Mouse (Mus musculus) hindbrain, embryonic 10.5 days (tissue): ENCODE results near the gene Pmvk. TPM values are rescaled to one million over a fixed set of nuclear protein-coding genes. Genes with fewer than 3 reads are reported as not detected.

Experiments used
- DNase-seq: peaks from one replicate; pipeline ENCODE4 v3.0.0-alpha.2; 2017; ENCODE audit warnings: low spot score
- H3K27ac ChIP-seq: fragments of 300-500 bp; sonication (generic); 2 replicates; pipeline ENCODE4 v1.5.1; 2016; ENCODE audit warnings: mild to moderate bottlenecking, moderate library complexity
- H3K27me3 ChIP-seq: fragments of 300-500 bp; sonication (generic); 2 replicates; pipeline ENCODE4 v1.6.1; 2016; ENCODE audit warnings: mild to moderate bottlenecking; ENCODE audit not compliant: poor library complexity, insufficient read depth, severe bottlenecking
- H3K36me3 ChIP-seq: fragments of 300-500 bp; sonication (generic); 2 replicates; pipeline ENCODE4 v1.6.1; 2016; ENCODE audit warnings: mild to moderate bottlenecking, moderate library complexity
- H3K4me1 ChIP-seq: fragments of 300-500 bp; sonication (generic); replicated peaks from 2 replicates; pipeline ENCODE4 v1.6.1; 2016; ENCODE audit warnings: mild to moderate bottlenecking
- H3K4me3 ChIP-seq: fragments of 300-500 bp; sonication (generic); 2 replicates; pipeline ENCODE4 v1.5.1; 2016; ENCODE audit warnings: mild to moderate bottlenecking, moderate library complexity
- H3K9me3 ChIP-seq: fragments of 300-500 bp; sonication (generic); 2 replicates; pipeline ENCODE4 v1.6.1; 2016; ENCODE audit warnings: mild to moderate bottlenecking, moderate library complexity
- WGBS: fragments of 180-500 bp; shearing (Covaris S2); methylation state at CpG from one replicate; pipeline ENCODE4 v1.1.7; 2016; 5-methylcytosine and 5-hydroxymethylcytosine counted together
- polyA plus RNA-seq: library from polyadenylated mRNA; unstranded; fragments of >200 nt; fragmentation: Nextera tagmentation; extraction: Ambion mirVana; gene quantifications from 2 replicates; pipeline ENCODE4 v1.2.1, GENCODE M21; 2016

Gene Pmvk
- polyA plus RNA-seq, 1 experiment from 2014 or later, result 87.8 TPM

- H3K27me3 ChIP-seq, result no peaks in the 10 kb centered on the region
- 81% methylated on average over 11 of the region's 11 CpGs for WGBS
- H3K4me1 ChIP-seq, result peaks cover 57% of the 10 kb centered on the region
- no peak overlapping the region for H3K27ac ChIP-seq
- H3K36me3 ChIP-seq, result peaks cover 33% of the 10 kb centered on the region
- H3K9me3 ChIP-seq, result no peaks in the 10 kb centered on the region
- DNase-seq, result no peak
- no peak overlapping the region for H3K4me3 ChIP-seq
These were observed 19.8 kb upstream of the Pmvk start for GRCm38 (mm10) chr3:89434532-89434931.

- Histone ChIP-seq H3K27me3 (no peaks in the 10 kb centered on the region), H3K9me3 (no peaks in the 10 kb centered on the region), H3K27ac (no peak overlapping the region), H3K36me3 (peaks cover 35% of the 10 kb centered on the region), H3K4me3 (no peak overlapping the region), H3K4me1 (peaks cover 52% of the 10 kb centered on the region)
- WGBS, result 82% methylated on average over 7 of the region's 7 CpGs
- DNase-seq, result no peak
These were observed 19.3 kb upstream of the Pmvk start for GRCm38 (mm10) chr3:89435041-89435440.

- Histone ChIP-seq H3K4me1 (peaks cover 38% of the 10 kb centered on the region), H3K9me3 (no peaks in the 10 kb centered on the region), H3K4me3 (peak within 1 kb of the TSS; percentile 60), H3K36me3 (peaks cover 48% of the 10 kb centered on the region), H3K27me3 (no peaks in the 10 kb centered on the region), H3K27ac (peak within 1 kb of the TSS; percentile 85)
- 4% methylated on average over 16 of the region's 16 CpGs for WGBS
- peak; percentile 88 for DNase-seq
These were observed 17.9 kb upstream of the Pmvk start, which contains the start of gene Pbxip1 for GRCm38 (mm10) chr3:89436176-89437113. TSS of gene Pbxip1 (plus strand) at chr3:89436706.

- Histone ChIP-seq H3K4me1 (peaks cover 35% of the 10 kb centered on the region), H3K4me3 (peak overlapping the region; percentile 60), H3K9me3 (no peaks in the 10 kb centered on the region), H3K36me3 (peaks cover 45% of the 10 kb centered on the region), H3K27ac (peak overlapping the region; percentile 85), H3K27me3 (no peaks in the 10 kb centered on the region)
- WGBS, result 29% methylated on average over 5 of the region's 5 CpGs
- peak; percentile 40 for DNase-seq
These were observed 17.1 kb upstream of the Pmvk start for GRCm38 (mm10) chr3:89437269-89437668.

DNA sequence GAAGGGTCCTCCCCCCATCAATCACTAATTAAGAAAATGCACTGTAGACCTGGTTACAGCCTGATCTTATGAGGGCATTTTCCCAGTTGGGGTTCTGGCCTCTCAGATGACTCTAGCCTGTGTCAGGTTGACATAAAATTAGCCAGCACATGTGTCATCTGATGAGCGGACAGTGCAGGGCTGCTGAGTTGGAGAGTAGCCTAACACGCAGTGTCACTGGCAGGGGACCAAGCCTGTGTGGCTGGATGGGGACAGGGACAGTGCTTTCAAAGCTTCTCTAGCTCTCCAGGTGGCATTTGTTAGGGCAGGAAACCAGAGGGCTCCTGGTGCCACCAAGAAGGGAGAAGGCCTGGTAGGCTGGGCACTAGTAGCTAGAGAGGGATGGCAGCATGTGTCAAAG lies 13.7 kb upstream of the Pmvk start:
- H3K36me3 ChIP-seq, result peaks cover 33% of the 10 kb centered on the region; the same call in 1 of the 2 replicates
- DNase-seq, result no peak
- no peaks in the 10 kb centered on the region for H3K27me3 ChIP-seq
- 95% methylated on average over 2 of the region's 2 CpGs for WGBS
- no peak overlapping the region for H3K4me3 ChIP-seq
- H3K27ac ChIP-seq, result no peak overlapping the region
- H3K9me3 ChIP-seq, result no peaks in the 10 kb centered on the region
- peaks cover 23% of the 10 kb centered on the region for H3K4me1 ChIP-seq

- Histone ChIP-seq H3K4me3 (no peak overlapping the region), H3K27ac (no peak overlapping the region)
- WGBS, result 70% methylated on average over 13 of the region's 13 CpGs
These were observed 5.4 kb upstream of the Pmvk start for GRCm38 (mm10) chr3:89448720-89449537.

GRCm38 (mm10) chr3:89449541-89449940 lies 4.8 kb upstream of the Pmvk start:
- Histone ChIP-seq H3K27me3 (no peaks in the 10 kb centered on the region), H3K4me3 (no peak overlapping the region), H3K27ac (no peak overlapping the region), H3K4me1 (peaks cover 14% of the 10 kb centered on the region), H3K36me3 (peaks cover 29% of the 10 kb centered on the region), H3K9me3 (no peaks in the 10 kb centered on the region)
- WGBS, result 39% methylated on average over 7 of the region's 7 CpGs
- DNase-seq, result peak; percentile 67

More at GRCm38 (mm10) chr3:89448720-89449537, 5.4 kb upstream of the Pmvk start:
- Histone ChIP-seq H3K27me3 (no peaks in the 10 kb centered on the region), H3K36me3 (peaks cover 32% of the 10 kb centered on the region), H3K4me1 (peaks cover 12% of the 10 kb centered on the region), H3K9me3 (no peaks in the 10 kb centered on the region)
- no peak for DNase-seq

- peaks cover 29% of the 10 kb centered on the region for H3K4me1 ChIP-seq
- no peak overlapping the region for H3K27ac ChIP-seq
- H3K36me3 ChIP-seq, result peaks cover 8% of the 10 kb centered on the region; the same call in 1 of the 2 replicates
- no peak overlapping the region for H3K4me3 ChIP-seq
- no peaks in the 10 kb centered on the region for H3K27me3 ChIP-seq
- no peaks in the 10 kb centered on the region for H3K9me3 ChIP-seq
- DNase-seq, result no peak
- 91% methylated on average over 1 of the region's 1 CpGs for WGBS
These were observed 2.4 kb upstream of the Pmvk start for GRCm38 (mm10) chr3:89451916-89452315.

DNA sequence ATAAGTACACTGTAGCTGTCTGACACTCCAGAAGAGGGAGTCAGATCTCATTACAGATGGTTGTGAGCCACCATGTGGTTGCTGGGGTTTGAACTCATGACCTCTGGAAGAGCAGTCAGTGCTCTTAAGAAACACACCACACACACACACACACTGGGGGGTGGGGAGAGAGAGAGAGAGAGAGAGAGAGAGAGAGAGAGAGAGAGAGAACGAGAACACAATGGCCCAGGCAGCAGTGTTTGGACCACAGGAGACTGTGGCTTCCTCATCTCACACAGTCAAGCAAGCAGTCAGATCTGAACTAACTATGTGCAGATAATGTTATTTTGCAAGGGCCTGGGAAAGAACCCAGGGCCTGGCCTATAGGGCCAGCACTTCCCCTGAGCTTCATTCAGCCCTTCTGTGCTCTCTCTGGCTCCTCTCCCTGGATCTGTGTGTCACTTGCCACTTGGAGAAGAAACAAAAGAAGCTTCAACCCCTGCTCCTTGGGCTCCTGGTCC lies 1.5 kb downstream of the Pmvk start:
- H3K27me3 ChIP-seq, result no peaks in the 10 kb centered on the region
- WGBS, result 88% methylated on average over 1 of the region's 1 CpGs
- H3K27ac ChIP-seq, result peak overlapping the region; percentile 50
- H3K9me3 ChIP-seq, result no peaks in the 10 kb centered on the region
- no peaks in the 10 kb centered on the region for H3K36me3 ChIP-seq
- no peak overlapping the region for H3K4me3 ChIP-seq
- H3K4me1 ChIP-seq, result peaks cover 49% of the 10 kb centered on the region
- no peak for DNase-seq

DNA sequence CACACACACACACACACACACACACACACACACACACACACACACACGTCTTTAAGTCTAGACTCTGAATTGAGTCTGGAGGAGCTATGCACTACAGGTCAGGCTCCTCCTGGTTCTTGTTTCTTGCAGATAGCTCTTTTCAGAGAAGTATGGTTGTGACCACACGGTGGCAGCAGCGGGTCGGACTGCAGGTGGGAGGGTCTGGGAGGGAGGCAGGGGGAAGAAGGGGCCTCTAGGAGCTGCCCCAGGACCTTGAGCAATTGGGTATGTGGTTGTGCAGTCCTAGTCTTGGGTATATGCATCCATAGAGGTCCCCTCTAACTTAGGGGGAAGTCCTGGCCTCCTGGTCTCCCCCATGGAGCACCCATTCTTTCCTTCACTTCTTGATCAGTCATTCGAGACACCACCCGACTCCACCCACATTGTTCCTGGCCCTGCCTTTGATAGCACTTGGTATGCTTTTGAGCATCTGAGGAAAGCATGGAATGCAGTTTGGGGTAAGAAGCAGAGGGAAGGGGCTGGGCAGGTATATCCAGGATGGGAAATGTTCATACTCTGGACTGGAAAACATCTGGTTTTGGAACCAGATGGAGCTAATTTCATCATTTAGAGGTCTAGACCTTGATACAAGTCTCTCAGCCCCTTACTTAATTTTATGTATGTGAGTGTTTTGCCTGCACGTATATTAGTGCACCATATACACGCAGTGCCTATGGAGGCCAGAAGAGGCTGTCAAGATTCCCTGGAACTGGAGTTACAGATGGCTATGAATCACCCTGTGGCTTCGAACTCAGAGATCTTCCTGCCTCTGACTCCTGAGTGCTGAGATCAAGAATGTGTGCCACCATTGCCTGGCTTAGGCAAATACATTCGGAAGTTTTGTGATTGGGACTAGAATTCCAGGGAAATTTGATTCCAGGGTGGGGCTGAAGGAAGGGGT lies 2.7 kb downstream of the Pmvk start:
- peak; percentile 83 for DNase-seq
- whole genome bisulfite sequencing, result 35% methylated on average over 10 of the region's 10 CpGs
- H3K4me1 ChIP-seq, result peaks cover 46% of the 10 kb centered on the region
- H3K27ac ChIP-seq, result peak overlapping the region; percentile 40; the same call in 1 of the 2 replicates
- H3K27me3 ChIP-seq, result no peaks in the 10 kb centered on the region
- H3K9me3 ChIP-seq, result no peaks in the 10 kb centered on the region
- H3K36me3 ChIP-seq, result peaks cover 8% of the 10 kb centered on the region; the same call in 1 of the 2 replicates
- H3K4me3 ChIP-seq, result no peak overlapping the region

GRCm38 (mm10) chr3:89458372-89458964 lies 4.1 kb downstream of the Pmvk start:
- peaks cover 11% of the 10 kb centered on the region; the same call in 1 of the 2 replicates for H3K36me3 ChIP-seq
- WGBS, result 50% methylated on average over 13 of the region's 13 CpGs
- H3K4me3 ChIP-seq, result peak overlapping the region; percentile 66
- H3K9me3 ChIP-seq, result no peaks in the 10 kb centered on the region
- no peaks in the 10 kb centered on the region for H3K27me3 ChIP-seq
- peak; percentile 8 for DNase-seq
- peak overlapping the region; percentile 93 for H3K27ac ChIP-seq
- H3K4me1 ChIP-seq, result peaks cover 42% of the 10 kb centered on the region
